Mouse (Mus musculus) heart, embryonic 12.5 days (tissue): ENCODE results near the gene Sorcs2. TPM values are rescaled to one million over a fixed set of nuclear protein-coding genes. Genes with fewer than 3 reads are reported as not detected.
A peak's percentile ranks its signal among the peaks of the same experiment; 100 is the strongest.

Experiments
- ATAC-seq: fragments of 200-750 bp; cut with Nextera tagmentation; 2 replicates; pipeline ENCODE4 v1.8.0; 2017; ENCODE audit warnings: moderate TSS enrichment, moderate library complexity; ENCODE audit not compliant: insufficient number of reproducible peaks, low FRiP score
- H3K27ac ChIP-seq: fragments of 300-500 bp; sonication (generic); 2 replicates; pipeline ENCODE4 v1.5.1; 2016; ENCODE audit warnings: mild to moderate bottlenecking, moderate library complexity; ENCODE audit not compliant: poor library complexity, severe bottlenecking
- H3K27me3 ChIP-seq: fragments of 300-500 bp; sonication (generic); replicated peaks from 2 replicates; pipeline ENCODE4 v1.6.1; 2016; ENCODE audit warnings: mild to moderate bottlenecking, moderate library complexity
- H3K36me3 ChIP-seq: fragments of 300-500 bp; sonication (generic); 2 replicates; pipeline ENCODE4 v1.6.1; 2016; ENCODE audit warnings: mild to moderate bottlenecking, moderate library complexity
- H3K4me1 ChIP-seq: fragments of 300-500 bp; sonication (generic); replicated peaks from 2 replicates; pipeline ENCODE4 v1.6.1; 2016; ENCODE audit warnings: mild to moderate bottlenecking
- H3K4me2 ChIP-seq: fragments of 300-500 bp; sonication (generic); 2 replicates; pipeline ENCODE4 v1.6.1; 2016; ENCODE audit warnings: mild to moderate bottlenecking, moderate library complexity
- H3K4me3 ChIP-seq: fragments of 300-500 bp; sonication (generic); 2 replicates; pipeline ENCODE4 v1.5.1; 2016; ENCODE audit warnings: mild to moderate bottlenecking
- H3K9ac ChIP-seq: fragments of 300-500 bp; sonication (generic); 2 replicates; pipeline ENCODE4 v1.6.1; 2016; ENCODE audit warnings: mild to moderate bottlenecking, moderate library complexity
- H3K9me3 ChIP-seq: fragments of 300-500 bp; sonication (generic); replicated peaks from 2 replicates; pipeline ENCODE4 v1.6.1; 2016; ENCODE audit warnings: mild to moderate bottlenecking, moderate library complexity
- WGBS: fragments of 180-500 bp; shearing (Covaris S2); methylation state at CpG from one replicate; pipeline ENCODE4 v1.1.7; 2016; 5-methylcytosine and 5-hydroxymethylcytosine counted together
- polyA plus RNA-seq: library from polyadenylated mRNA; unstranded; fragments of >200 nt; fragmentation: Nextera tagmentation; extraction: Ambion mirVana; gene quantifications from 2 replicates; pipeline ENCODE4 v1.2.1, GENCODE M21; 2016

The Sorcs2 gene
- polyA plus RNA-seq, 1 experiment from 2014 or later, result 12.4 TPM

DNA sequence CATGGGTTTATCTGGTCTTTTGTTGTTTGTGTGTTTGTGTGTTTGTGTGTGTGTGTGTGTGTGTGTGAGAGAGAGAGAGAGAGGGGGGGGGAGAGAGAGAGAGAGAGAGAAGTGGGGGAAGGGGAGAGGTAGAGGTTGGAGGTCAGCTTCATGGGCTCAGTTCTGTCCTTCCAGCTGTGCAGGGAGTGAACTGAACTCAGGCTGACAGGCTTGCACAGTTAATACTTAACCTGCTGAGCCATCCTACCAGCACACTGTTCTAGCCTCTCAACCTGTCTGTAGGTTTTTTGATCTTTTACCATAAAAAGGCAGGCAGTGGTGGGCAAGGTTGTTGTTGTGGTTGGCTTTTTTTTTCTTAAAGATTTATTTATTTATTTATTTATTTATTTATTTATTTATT is 26.7 kb upstream of the Sorcs2 start:
- Histone ChIP-seq H3K27me3 (0 out of 2 replicates have a peak, but pooled peaks cover 10% of the 10 kb centered on the region), H3K9me3 (no peaks in the 10 kb centered on the region), H3K4me1 (peaks cover 6% of the 10 kb centered on the region; the same call in 1 of the 2 replicates), H3K36me3 (no peaks in the 10 kb centered on the region), H3K4me3 (no peak overlapping the region), H3K4me2 (no peak overlapping the region), H3K9ac (no peak overlapping the region), H3K27ac (no peak overlapping the region)
- ATAC-seq, result no peak

DNA sequence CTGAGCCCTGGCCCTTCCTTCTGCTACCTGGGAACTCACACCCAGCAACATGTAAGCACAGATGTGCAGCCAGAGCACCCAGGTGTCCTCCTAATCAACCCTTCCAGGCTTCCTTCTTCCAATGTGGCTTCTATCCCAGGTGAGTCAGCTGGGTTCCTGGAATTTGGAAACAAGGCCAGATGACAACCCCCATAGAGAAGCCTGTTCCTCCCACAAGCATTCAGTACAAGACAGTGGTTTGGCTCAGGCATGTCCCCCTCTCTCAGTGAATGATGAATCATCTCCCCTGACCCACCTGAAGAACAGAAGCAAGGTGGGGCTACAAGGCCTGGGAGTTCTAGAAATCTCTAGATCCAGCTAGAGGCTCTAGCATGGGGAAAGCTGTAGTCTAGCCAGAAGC is 24.8 kb upstream of the Sorcs2 start:
- no peaks in the 10 kb centered on the region for H3K9me3 ChIP-seq
- no peak overlapping the region for H3K4me3 ChIP-seq
- H3K4me1 ChIP-seq, result peaks cover 1% of the 10 kb centered on the region; the same call in 1 of the 2 replicates
- no peak overlapping the region for H3K27ac ChIP-seq
- no peak overlapping the region for H3K9ac ChIP-seq
- H3K27me3 ChIP-seq, result 0 out of 2 replicates have a peak, but pooled peaks cover 9% of the 10 kb centered on the region
- no peaks in the 10 kb centered on the region for H3K36me3 ChIP-seq
- no peak for ATAC-seq
- no peak overlapping the region for H3K4me2 ChIP-seq

DNA sequence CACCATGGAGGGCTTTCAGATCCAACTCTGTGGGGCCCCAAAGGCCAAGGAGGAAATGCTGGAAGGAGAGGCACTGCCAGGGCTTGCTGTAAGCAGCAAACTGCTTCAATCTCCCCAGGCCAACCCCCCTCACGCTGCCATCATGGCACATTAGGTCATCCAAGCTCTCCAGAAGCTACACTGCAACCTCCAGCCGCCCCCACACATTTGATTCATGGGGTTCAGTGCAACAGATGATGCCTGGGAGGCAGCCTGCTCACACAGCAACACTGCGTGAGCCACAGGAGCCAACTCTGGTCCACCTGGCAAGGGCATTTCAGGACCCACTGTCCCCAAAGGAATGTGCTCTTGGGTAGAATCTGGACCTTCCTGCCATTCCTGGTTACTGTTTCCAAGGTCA is 21.9 kb upstream of the Sorcs2 start:
- H3K9ac ChIP-seq, result no peak overlapping the region
- no peak overlapping the region for H3K4me3 ChIP-seq
- no peaks in the 10 kb centered on the region for H3K9me3 ChIP-seq
- H3K27ac ChIP-seq, result no peak overlapping the region
- WGBS, result 69% methylated on average over 3 of the region's 3 CpGs
- no peak overlapping the region for H3K4me2 ChIP-seq
- H3K36me3 ChIP-seq, result no peaks in the 10 kb centered on the region
- H3K4me1 ChIP-seq, result peaks cover 5% of the 10 kb centered on the region
- ATAC-seq, result no peak
- H3K27me3 ChIP-seq, result 0 out of 2 replicates have a peak, but pooled peaks cover 8% of the 10 kb centered on the region

DNA sequence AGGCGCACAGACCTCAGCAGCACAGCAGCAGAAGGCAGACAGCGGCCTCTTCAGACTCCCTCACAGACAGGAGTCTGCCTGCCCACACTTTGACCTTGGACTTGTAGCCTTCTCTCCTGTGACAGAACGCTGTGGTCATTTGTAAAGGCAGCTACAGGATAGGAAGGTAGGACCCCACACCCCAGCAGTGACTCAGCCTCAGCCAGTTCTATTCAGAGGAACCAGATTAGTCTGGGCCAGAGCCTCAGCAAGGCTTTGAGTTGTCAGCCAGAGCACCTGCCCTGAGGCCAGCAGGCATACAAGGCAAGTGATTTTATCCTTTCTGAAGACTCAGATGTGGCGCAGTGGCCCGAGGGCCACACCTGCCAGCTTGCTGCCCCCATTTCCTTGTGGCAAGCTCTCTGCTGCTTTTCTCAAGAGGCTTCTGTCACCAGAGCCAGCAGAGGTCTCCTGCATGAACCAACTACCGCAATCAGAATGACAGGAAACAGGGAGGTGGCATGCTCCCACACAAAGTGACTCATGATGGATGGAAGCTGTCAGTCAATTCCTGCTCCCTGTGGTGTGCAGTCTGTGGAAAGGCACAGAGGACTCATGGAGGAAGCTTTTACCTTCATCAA is 16.9 kb upstream of the Sorcs2 start:
- Histone ChIP-seq H3K9me3 (no peaks in the 10 kb centered on the region), H3K4me3 (no peak overlapping the region), H3K36me3 (no peaks in the 10 kb centered on the region), H3K27ac (peak overlapping the region; percentile 49), H3K4me1 (peaks cover 14% of the 10 kb centered on the region), H3K9ac (0 out of 2 replicates have a peak overlapping the region, but pooled peaks have one; percentile 34), H3K4me2 (peak overlapping the region; percentile 13; the same call in 1 of the 2 replicates), H3K27me3 (0 out of 2 replicates have a peak, but pooled peaks cover 3% of the 10 kb centered on the region)
- ATAC-seq, result no peak
- 45% methylated on average over 6 of the region's 6 CpGs for WGBS

DNA sequence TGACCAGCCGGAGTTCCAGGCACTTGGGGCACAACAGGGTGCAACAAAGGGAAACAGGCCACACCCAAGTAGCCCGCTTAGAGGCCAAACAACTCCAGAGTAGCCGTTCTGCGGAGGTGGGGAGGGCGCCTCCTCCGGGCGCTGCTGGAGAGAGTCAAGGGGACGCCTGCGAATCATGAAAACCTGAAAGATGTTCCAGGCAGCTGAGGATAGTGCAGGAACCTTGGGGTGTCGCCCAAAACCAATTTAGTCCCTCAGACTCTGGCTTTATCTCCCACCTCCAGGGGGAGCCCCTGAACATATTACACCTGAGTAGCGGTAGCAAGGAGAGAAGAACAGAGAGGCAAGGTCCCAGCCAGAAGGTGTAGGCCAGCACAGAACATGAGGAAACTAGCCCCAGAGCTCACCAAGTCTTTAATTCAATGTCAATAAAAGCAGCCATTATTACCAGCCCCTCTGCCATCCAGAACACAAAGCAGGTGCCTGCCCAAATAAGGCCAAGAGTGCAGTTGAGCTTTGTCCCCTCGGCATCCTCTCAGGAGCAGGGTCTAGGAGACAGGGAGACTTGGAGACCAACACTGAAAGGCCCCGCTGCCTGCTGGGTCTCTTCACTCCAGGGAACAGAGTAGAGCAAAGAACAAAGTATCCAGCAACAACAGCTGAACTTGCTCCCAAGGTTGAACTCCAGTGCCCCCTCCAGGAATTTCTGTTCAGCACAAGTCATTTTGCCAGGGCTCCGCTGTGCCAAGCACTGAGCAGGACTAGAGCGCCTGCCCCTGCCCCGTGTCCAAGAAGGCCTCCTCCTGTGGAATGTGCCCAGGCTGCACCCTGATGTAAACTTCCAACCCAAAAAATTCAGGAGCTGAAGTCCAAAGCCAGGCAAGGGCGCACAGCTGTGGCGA is 775 bp upstream of the Sorcs2 start:
- ATAC-seq, result peak; percentile 24; the same call in 1 of the 2 replicates
- Histone ChIP-seq H3K4me2 (peak overlapping the region; percentile 93), H3K27me3 (peaks cover 40% of the 10 kb centered on the region), H3K9me3 (no peaks in the 10 kb centered on the region), H3K36me3 (no peaks in the 10 kb centered on the region), H3K27ac (no peak overlapping the region), H3K9ac (no peak overlapping the region), H3K4me3 (no peak overlapping the region; the same call in 1 of the 2 replicates), H3K4me1 (peaks cover 37% of the 10 kb centered on the region)
- 8% methylated on average over 18 of the region's 18 CpGs for WGBS

DNA sequence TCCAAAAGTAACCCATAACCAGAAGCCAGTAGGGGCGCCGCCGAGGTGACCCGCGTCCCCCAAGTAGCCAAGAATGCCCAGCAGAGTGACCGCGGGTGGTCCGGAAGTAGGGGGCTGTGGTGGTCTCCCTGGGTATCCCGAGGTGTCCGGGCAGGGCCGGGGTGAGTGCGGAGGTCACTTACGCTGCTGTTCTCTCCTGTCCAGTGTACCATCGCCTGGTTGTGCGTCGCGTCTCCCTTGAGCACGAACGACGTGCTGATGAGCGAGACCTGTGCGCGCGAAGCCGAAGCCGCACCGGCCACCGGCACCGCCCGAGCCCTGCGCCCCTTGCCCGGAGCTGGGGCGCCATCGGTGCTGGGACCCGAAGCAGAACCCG is 567 bp downstream of the Sorcs2 start:
- H3K9ac ChIP-seq, result peak overlapping the region; percentile 88
- H3K4me3 ChIP-seq, result peak overlapping the region; percentile 68
- peaks cover 32% of the 10 kb centered on the region for H3K27me3 ChIP-seq
- no peak overlapping the region for H3K27ac ChIP-seq
- peaks cover 37% of the 10 kb centered on the region for H3K4me1 ChIP-seq
- 1% methylated on average over 36 of the region's 36 CpGs for WGBS
- H3K4me2 ChIP-seq, result peak overlapping the region; percentile 93
- no peaks in the 10 kb centered on the region for H3K36me3 ChIP-seq
- no peaks in the 10 kb centered on the region for H3K9me3 ChIP-seq
- no peak for ATAC-seq

DNA sequence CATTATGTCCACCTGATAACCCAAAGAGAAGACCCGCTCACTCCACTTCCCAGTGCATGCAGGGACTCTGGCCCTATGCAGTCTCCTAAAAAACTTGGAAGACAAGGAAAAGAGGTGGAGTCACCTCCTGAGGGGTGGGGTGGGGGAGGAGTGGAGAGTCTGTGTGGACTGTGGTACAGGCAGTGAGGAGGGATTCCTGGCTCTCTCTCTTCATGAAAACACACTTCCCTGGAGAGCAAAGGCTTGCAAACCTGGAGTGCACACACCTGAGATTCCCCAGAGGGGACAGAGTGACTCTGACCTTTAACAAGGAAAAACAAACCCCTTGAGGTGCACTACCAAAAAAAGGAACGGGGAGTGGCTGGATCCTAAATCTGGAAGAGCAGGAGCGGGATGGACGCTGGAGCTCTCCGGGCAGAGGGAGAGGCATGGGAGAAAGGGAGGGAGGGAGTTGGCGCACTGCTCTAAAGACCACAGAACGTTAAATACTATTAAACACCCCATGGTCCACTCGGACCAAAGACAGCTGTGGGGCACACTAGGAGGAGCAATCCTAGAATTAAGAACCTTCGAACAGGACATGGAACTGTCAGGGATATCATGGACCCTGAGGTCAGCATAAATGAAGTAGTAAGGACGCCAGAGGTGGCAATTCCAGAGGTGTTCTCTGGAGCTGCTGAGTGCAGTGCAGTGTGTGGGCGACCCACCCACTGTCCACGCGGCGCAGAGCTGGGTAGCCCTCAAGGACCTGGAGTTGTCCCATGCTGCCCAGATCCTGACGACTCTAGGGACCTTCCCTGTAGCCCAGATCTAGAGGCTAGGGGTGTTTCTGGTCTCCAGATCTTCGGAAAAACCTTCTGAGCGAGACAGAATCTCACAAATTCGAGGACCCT is 1.2 kb downstream of the Sorcs2 start:
- peaks cover 29% of the 10 kb centered on the region for H3K27me3 ChIP-seq
- ATAC-seq, result no peak
- no peak overlapping the region for H3K27ac ChIP-seq
- WGBS, result 8% methylated on average over 18 of the region's 18 CpGs
- no peaks in the 10 kb centered on the region for H3K9me3 ChIP-seq
- peak overlapping the region; percentile 68 for H3K4me3 ChIP-seq
- H3K4me2 ChIP-seq, result peak overlapping the region; percentile 93
- peak overlapping the region; percentile 88 for H3K9ac ChIP-seq
- no peaks in the 10 kb centered on the region for H3K36me3 ChIP-seq
- peaks cover 37% of the 10 kb centered on the region for H3K4me1 ChIP-seq

DNA sequence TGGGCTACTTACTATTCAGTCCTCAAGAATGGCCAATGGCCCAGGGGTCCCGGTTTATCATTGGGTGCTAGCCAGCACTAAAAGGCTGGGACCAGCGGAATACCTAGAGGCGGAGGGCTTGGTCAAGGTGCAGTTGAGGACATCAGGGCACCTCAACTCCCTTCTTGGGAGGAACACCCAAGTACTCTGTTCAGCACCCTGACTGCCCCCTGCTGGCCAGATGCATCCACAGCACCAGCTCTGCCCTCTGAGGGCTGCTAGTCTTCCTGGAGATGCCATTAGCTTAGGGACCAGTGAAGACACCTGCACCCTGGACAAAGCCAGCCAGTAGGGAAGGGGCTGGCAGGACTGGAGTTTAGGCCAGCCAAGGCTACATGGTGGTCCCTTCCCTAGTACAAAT is 1.9 kb downstream of the Sorcs2 start:
- H3K4me3 ChIP-seq, result no peak overlapping the region
- 0 out of 2 replicates have a peak overlapping the region, but pooled peaks have one; percentile 88 for H3K9ac ChIP-seq
- H3K4me1 ChIP-seq, result peaks cover 37% of the 10 kb centered on the region

DNA sequence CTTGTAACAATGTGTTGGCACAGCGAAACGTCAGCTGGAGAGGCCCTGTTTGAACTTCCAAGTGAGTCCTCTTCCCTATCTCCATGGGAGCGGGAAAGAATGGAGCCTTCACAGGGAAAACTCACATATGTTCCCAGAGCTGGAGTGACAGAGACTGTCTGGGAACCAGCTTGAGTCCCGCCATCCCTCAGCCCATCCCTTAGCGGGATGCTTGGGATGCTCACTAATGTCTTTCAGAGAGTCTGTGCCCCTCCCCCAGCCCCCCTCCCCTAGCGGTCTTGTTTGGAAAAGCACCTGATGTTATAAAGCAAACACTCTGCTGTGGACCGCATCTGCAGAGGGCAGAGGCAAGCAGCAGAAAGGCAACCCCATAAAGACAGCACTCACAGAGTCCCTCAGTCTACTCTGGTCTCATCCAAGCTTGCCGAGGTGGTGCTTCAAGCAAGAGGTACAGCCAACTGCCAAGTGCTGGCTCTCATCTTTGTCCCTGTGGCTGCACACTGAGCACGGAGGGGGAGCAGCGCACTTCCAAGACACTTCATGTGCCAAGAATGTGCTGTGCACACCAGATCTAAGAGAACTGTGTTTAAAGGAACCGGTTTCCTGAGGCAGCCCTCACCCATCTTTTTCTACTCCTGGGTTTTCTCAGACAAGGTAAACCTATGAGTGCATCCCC is 3.0 kb downstream of the Sorcs2 start:
- H3K27ac ChIP-seq, result no peak overlapping the region
- ATAC-seq, result no peak
- no peak overlapping the region for H3K4me2 ChIP-seq
- H3K27me3 ChIP-seq, result peaks cover 13% of the 10 kb centered on the region
- no peak overlapping the region for H3K4me3 ChIP-seq
- no peaks in the 10 kb centered on the region for H3K9me3 ChIP-seq
- H3K36me3 ChIP-seq, result no peaks in the 10 kb centered on the region
- H3K4me1 ChIP-seq, result peaks cover 44% of the 10 kb centered on the region
- WGBS, result 47% methylated on average over 11 of the region's 11 CpGs
- H3K9ac ChIP-seq, result no peak overlapping the region

More for the DNA sequence above, 1.9 kb downstream of the Sorcs2 start:
- Histone ChIP-seq H3K36me3 (no peaks in the 10 kb centered on the region), H3K27ac (no peak overlapping the region), H3K27me3 (peaks cover 23% of the 10 kb centered on the region), H3K9me3 (no peaks in the 10 kb centered on the region), H3K4me2 (peak overlapping the region; percentile 93; the same call in 1 of the 2 replicates)
- WGBS, result 56% methylated on average over 3 of the region's 3 CpGs
- ATAC-seq, result no peak

DNA sequence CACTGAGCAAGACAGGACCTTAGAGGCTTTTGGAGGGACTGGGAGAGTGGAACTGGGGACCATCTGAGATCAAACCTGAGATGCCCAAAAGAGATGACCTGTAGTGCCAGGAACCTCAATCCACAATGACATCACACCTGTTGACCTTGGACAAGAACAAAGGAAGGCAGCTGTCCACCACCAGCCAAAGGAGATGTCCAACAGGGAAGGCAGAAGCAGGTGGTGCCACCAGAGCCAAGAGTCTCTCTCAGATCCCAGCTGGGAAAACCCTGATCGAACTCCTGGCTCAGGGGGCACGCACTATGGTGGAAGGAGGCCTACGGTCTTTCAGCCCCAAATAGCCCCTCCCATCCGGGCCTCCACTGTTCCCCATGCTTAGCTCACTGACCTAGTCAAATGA is 6.2 kb downstream of the Sorcs2 start:
- WGBS, result 89% methylated on average over 4 of the region's 4 CpGs
- H3K4me3 ChIP-seq, result no peak overlapping the region
- peaks cover 48% of the 10 kb centered on the region for H3K4me1 ChIP-seq
- no peak for ATAC-seq
- H3K36me3 ChIP-seq, result no peaks in the 10 kb centered on the region
- H3K27ac ChIP-seq, result no peak overlapping the region
- peaks cover 7% of the 10 kb centered on the region; the same call in 1 of the 2 replicates for H3K27me3 ChIP-seq
- no peak overlapping the region for H3K9ac ChIP-seq
- H3K4me2 ChIP-seq, result no peak overlapping the region
- no peaks in the 10 kb centered on the region for H3K9me3 ChIP-seq
